Mouse (Mus musculus): ENCODE measurements around the gene Tbx1.

The Tbx1 gene

GRCm38 (mm10) chr16:18586906-18587546 lies 3.4 kb downstream of the Tbx1 start:
- no peak for DNase-seq

- no peak for DNase-seq
Observed at GRCm38 (mm10) chr16:18586076-18586905, 4.2 kb downstream of the Tbx1 start.

- DNase-seq: no peak
Observed at GRCm38 (mm10) chr16:18585676-18586075, 4.8 kb downstream of the Tbx1 start.

- no peak for DNase-seq
Observed at GRCm38 (mm10) chr16:18584901-18585510, 5.5 kb downstream of the Tbx1 start.

GRCm38 (mm10) chr16:18583673-18584357 lies 6.7 kb downstream of the Tbx1 start:
- no peak for DNase-seq

- DNase-seq: no peak
Observed at GRCm38 (mm10) chr16:18583169-18583568, 7.3 kb downstream of the Tbx1 start.

- no peak for DNase-seq
Observed at GRCm38 (mm10) chr16:18582426-18583148, 7.9 kb downstream of the Tbx1 start.

- peak in 1 of 2 experiments; percentile 19 for DNase-seq
Observed at GRCm38 (mm10) chr16:18581623-18582205, 8.8 kb downstream of the Tbx1 start.

- DNase-seq: no peak
Observed at GRCm38 (mm10) chr16:18581050-18581622, 9.3 kb downstream of the Tbx1 start.

GRCm38 (mm10) chr16:18580389-18580788 lies 10.1 kb downstream of the Tbx1 start:
- no peak for DNase-seq

GRCm38 (mm10) chr16:18577599-18578160 lies 12.8 kb downstream of the Tbx1 start:
- no peak for DNase-seq

- DNase-seq: no peak
Observed at GRCm38 (mm10) chr16:18577071-18577470, 13.4 kb downstream of the Tbx1 start.

GRCm38 (mm10) chr16:18574196-18574595 lies 16.3 kb downstream of the Tbx1 start:
- DNase-seq: peak in 1 of 2 experiments; percentile 13

- DNase-seq: no peak
Observed at GRCm38 (mm10) chr16:18568599-18568998, 21.9 kb downstream of the Tbx1 start.

GRCm38 (mm10) chr16:18564472-18564871 lies 26.0 kb downstream of the Tbx1 start:
- DNase-seq: no peak

- no peak for DNase-seq
Observed at GRCm38 (mm10) chr16:18556461-18556860, 34.0 kb downstream of the Tbx1 start.

GRCm38 (mm10) chr16:18555235-18555935 lies 35.1 kb downstream of the Tbx1 start:
- no peak for DNase-seq

- DNase-seq: no peak
Observed at GRCm38 (mm10) chr16:18554721-18555120, 35.8 kb downstream of the Tbx1 start.

- no peak for DNase-seq
Observed at GRCm38 (mm10) chr16:18552106-18552710, 38.3 kb downstream of the Tbx1 start.

- no peak for DNase-seq
Observed at GRCm38 (mm10) chr16:18551604-18552003, 38.9 kb downstream of the Tbx1 start.
